Mouse (Mus musculus) heart, postnatal 0 days (tissue): ENCODE data around the gene Otos.

Experiments used
- CTCF ChIP-seq: IDR thresholded peaks from 2 replicates; pipeline ENCODE4 v1.5.1; 2016; ENCODE audit warnings: antibody characterized with exemption, control low read depth, low read depth
- EP300 ChIP-seq: IDR thresholded peaks from 2 replicates; pipeline ENCODE4 v1.6.1; 2016; ENCODE audit warnings: antibody characterized with exemption, low read depth

DNA sequence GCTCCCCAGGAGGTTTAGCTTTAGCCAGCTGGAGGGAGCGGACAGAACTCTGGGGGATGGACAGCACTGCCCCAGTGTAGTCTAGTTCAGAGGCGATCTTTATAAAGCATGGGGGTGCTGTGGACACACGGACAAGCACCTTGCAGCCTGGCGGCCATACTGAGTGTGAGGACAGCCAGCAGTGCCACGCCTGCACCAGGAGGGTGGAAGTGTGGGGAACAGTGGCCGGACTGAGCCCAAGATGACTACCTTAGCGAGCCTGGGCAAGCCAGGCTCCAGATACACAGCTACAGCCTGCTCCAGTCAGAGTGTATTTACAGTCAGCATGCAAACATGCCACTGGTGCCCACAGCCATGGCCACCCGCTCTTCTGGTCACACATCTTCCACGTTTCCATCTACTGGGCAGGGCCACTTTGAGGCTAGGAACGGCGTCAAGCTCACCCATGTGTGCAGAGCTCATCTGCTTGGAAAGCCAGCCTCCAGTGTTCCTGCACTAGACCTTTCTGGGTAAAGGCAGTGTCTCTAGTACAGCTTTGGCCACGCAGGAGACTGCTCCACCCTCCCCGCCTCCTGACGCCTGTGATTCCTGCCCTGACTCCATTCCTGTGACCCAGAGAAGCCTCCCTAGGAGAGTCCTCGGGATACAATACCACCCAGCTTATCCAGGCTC is 11.0 kb downstream of the Otos start:
- no peak for TF ChIP-seq CTCF
- no peak for TF ChIP-seq EP300
